Mouse (Mus musculus) embryo, embryonic 10.5 days (tissue): Measurements from ENCODE around the gene Zbtb16.

ENCODE experiments used
- DNase-seq: peaks from one replicate; pipeline ENCODE4 v3.0.0-alpha.2; 2015; ENCODE audit warnings: low spot score

Zbtb16 gene

DNA sequence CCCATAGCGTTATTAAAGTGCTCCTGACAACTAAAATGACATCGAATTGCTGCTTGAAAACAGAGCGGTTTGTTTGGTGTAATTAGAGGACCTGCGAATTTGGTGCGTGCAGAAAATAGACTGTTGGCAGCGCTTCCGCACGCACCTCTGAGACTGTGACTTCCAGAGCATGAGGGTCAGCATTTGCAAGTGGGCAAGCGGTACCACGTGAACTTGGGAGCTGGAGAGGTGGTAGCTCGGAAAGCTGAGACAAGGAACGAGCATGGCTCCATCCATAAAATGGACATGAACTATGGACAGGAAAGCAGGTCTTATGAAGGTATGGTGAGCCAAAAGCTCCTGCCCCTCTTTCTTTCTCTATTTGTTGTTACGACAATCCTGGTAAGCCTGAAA lies 107.3 kb downstream of the Zbtb16 start:
- no peak for DNase-seq

DNA sequence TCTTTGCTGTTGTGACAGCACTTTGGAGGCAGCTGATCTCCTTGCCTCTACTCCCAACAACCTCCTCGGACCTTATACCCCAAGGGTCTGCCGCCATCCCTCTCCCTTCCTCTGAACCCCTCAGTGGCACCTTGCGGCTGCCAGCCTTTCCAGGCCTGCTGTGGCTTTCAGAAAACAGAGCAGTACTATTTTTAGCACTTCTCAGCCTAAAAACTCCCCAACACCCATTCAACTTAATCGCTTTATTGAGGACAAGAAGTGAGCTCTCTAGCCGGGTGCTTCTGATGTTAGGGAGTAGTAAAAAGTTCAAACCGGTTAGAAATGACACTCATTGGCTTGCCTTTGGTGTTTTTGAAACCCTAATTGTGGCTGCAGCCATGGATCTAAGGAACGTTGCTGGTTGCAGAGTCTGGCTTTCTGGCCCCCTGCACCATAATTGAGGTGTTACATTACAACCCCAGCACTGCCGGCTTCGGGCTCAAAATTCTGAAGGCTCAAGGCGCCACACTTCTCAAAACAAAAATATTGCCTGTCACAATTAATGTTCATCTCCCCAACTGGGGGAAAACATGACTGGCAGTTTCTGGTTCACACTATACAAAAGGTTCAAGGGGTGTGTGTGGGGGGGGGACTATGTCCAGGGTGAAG lies 107.8 kb downstream of the Zbtb16 start:
- peak; percentile 45 for DNase-seq

DNA sequence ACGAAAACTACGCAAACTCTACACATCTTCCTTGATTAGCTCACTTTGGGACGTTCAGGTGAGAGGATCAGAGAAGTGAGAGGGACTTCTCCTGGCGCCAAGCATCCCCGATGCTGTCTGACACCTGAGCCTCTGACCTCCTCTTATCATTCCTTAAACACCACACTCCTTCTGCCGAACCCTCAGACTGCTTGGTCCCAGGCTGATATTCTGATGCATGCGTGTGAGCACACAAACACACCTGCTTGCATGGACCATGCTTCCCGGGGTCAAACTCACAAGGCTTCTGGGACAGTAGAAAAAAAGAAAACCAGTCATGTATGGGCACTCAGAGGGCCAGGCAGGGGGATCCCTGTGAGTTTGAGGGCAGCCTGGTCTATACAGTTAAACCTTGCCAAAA lies 109.7 kb downstream of the Zbtb16 start:
- no peak for DNase-seq

DNA sequence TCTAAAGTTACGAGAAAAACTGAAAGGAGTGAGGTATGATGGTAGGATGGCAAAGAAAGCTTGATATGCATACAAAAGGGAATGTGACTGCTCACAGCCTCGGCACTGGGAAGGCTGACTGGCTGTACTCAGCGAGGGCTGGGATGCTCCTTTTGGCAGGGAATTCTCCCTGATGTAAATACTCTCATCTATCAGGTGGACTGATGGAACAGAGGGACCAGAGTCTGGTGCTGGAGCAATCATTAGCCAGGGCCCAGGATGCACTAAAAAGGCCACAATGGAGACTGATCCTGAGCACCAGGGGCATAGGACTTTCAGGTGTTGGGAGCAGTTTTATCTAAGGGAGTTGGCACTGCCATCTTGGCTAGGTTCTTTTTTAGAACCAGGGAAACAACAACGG lies 110.1 kb downstream of the Zbtb16 start:
- no peak for DNase-seq

DNA sequence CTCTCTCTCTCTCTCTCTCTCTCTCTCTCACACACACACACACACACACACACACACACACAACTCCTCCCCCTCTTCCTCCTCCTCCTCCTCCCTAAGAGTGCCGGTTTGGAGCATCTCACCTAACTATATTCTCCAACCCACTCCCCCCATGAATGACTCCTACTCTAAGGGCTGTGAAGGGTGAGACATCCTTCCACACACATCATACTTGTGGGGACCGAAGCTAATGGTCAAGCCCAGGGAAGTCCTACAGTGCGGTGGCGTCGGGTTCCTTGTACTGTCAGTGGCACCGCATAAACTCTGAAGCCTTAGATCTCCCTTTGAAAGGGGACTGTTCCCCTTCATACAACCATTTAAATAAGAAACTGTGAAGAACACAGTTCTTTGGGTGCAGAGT lies 110.9 kb downstream of the Zbtb16 start:
- no peak for DNase-seq

DNA sequence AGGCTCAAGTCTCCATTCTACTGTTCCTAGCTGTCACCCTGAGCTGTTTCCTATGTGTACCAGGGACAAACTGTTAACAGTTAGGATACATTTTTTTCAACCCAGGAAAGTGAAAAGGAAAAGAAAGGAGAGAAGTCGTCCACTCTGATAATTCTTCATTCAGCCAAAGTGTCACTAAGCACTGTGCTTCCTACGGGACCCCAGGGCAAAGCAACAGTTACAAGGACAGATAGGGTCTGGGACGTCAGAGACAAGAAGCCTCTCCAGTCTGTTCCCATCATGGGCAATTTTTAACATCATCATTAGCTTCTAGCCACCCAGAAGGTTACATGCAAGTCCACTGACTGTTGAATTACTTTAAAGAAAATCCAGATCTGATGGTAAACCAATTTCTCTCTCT lies 111.3 kb downstream of the Zbtb16 start:
- DNase-seq: no peak

DNA sequence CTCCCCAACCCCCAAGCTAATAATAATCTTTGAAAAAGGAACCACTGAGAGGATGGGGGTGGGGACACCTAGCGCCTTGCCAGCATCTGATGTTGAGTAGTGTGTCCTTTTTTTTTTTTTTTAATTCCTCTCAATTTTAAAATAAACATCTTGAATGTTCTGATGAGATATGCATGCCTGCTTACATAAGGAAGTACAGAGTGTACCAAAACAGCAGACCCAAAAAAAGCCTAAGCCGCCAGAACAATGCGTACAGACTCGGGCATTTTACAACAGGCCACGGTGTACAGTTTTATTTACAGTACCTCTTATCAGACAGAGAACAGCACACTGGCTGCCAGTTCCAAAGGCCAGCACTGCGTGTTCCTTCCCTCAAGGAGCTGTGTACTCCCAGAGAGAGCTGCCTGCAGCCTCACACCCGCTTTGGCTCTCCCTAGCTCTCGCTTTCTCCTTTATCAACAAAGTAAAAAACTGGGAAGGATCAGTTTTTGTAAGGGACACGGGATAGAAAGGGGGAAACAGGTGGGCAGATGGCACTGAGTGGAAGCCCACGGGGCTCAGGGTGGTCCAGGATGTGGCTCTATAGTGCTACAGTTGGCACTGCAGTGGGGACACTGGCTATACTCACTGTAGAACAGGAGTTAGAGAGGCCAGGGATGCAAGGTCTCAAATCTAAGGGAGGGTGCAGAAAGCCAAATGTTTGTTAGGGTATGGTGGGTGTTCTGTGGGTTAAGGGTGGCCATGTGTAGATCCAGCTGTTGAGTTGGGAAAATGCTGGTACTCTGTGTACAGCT lies 112.3 kb downstream of the Zbtb16 start:
- no peak for DNase-seq

DNA sequence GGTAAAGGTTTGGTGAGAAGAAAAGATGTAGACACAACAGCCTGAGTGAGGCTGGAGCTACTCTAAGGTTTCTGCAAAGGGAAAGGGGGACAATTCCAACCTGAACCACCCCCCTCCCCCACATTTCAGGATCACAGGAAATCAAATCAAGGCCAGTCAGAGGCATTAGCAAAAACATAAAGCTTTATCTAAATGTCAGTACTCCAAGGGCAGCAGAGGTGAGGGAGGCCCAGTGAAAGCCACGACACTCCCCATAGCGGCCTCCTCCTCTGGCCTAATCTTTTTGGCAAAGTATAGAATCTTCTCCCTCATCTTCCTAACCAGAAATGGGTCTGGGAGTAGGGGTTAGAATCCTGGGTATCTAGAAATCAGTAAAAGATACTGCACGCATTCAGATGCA lies 113.0 kb downstream of the Zbtb16 start:
- no peak for DNase-seq

DNA sequence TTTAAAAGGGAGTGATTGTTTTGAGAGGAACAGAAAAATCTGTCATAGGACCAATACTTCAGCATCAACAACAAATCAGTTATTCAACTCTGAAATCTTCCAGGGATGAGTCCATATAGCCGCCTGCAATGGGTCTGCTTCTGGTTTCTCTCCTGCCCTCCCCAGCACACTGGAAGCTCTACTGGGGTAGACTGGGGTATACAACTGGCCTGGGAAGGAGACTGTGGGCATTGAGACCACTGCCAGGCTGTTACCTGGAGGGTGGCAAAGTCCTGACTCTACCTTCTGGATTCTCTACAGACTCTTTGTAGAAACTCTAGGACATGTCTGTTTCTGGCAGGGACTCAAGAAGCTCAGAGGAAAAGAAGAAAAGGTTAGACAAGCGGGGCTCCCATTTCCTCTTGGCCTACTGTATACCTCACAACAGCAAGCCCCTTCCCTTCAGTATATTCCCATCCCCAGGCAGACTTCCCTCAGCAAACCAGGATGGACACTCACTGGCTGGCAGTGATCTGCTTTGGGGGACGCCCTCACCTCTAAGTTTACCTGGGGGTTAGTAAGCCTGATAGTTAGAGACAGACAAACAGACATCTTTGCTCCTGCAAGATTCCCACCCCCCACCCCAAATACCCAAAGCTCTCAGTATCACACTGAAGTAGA lies 113.6 kb downstream of the Zbtb16 start:
- DNase-seq: no peak

DNA sequence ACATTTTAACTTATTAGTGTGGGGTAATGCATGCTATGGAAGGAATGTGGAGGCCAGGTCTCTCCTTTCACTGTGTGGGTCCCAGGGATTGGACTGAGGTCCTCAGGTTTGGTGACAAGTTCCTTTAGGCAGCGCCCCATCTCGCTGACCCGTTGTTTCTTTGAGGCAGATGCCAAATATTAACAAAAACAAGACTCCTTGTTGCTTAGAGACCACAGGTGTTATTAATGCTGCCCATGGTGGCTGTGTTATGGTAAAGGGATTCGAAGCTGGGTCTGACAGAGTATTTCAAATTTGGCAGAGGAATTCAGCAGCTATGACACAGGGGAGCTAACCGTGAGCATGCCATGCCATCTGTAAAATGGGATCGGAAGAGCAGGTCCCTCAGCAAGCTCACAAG lies 114.4 kb downstream of the Zbtb16 start:
- DNase-seq: no peak

DNA sequence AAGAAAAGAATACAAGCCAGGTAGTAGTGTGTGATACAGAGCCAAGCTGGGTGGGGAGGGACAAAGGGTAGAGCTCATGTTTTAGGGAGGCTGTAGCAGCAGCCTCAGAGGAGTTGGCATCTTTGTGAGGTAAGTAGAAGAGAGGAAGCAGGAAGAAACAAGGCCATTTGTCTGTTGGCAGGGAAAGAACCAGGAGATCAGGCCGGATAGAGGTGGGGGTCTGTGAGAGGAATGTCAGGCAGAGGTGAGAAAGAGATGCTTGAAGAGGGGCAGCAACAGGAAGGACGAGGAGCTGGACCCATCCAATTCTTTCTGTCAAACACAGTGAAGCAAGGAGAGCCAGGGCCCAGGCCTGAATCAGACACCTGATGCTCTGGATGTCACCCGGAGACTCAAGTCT lies 114.8 kb downstream of the Zbtb16 start:
- DNase-seq: no peak

DNA sequence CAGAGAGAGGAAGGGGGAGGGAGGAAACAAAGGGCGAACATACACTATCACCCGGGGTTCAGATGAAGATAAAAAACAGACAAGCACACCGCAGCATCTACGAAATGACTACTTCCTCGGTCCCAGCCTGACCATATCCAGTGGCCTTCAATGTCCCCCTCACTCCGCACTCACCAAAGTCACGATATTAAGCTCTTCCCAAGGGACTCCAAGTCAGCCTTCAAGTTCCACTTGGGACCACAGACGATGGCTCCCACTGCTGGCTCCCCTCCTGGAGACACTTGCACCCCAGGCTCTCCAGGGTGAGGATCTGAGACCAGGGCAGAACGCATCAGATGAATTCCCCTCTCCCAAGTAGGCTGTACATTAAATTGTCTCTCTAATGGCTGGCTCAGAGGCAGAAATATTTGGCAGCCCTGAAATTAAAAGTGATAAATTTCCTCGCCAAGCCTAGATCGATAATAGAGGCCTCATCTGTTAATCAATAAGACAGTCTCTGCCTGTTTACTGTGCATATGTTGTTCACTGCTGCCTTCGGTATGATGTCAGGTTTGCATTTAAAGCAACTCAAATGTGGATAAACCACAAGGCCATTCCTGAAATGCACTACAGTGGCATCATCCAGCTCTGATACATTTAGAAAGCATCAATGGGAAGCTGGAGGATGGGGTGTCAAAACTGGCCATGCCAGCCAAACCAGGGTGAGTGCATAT lies 115.6 kb downstream of the Zbtb16 start:
- no peak for DNase-seq

DNA sequence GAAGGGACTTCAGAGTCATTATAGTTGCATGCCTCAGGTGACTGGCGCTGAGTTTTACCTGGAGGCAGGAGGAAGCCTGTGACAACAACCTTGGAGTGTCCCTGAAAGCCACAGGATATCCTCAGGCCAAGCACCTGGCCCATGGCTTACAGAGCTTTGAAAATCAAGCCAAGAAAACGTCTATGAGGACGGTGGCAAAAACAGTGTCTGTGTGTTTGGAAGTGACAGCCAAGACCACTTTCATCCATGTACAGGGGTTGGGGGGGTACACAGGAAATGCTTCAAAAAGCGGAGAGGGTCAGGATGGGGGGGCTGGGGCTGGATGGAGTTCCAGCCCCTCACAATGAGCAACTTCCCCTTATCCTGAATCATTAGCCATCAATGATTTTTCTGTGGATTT lies 116.4 kb downstream of the Zbtb16 start:
- DNase-seq: no peak

DNA sequence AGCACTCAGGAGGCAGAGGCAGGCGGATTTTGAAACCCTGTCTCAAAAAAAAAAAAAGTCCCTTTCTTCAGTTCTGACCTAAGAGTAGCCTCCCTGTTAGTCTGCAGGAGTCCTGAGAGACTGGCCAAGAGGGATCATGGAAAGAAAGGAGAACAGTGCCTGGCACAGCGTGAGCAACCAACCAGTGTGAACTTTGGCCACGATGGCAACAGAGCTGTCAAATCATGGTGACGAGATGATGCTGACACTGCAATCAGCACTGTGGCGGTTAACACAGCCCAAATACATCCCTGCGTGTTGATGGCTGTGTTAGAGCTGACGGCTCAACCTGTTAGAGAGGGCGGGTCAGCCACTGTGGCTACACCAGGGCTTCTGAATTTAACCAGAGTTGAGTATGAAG lies 119.5 kb downstream of the Zbtb16 start:
- DNase-seq: no peak

DNA sequence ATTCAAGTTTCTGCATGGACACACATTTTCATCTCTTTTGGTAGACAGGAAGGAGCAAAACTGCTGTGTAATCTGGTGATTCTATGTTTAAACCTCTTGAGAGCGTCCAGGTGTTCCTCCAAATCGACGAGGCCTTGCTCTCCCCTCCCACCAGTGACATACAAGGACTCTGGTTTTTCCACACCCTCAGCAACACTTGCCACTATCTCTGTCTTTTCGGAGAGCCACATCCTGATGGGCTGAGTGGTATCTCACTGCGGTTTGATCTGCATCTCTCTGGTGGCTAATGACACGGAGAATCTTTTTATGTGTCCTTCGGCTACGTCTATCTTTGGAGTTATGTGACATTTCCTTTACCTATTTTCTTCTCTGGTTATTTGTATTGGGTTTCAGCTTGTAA lies 121.0 kb downstream of the Zbtb16 start:
- no peak for DNase-seq

DNA sequence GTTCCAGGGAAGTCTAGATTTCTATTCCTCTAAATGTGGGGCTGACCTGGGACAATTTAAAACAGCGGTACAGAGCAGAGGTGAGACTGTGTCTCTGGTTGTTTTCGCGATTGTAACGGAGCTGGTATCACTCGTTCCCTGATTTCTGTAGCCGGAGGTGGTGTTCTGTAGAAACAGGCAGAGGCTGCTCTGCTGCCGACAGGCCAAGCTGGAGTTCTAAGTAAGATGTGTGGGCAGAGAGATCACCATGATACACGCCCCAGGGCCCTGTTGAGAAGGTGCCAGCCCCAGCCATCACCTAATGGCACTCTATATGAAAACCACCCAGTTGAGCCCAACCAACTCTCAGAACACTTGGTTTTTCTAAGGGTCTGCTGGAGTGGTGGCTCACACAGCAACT lies 122.2 kb downstream of the Zbtb16 start:
- no peak for DNase-seq

DNA sequence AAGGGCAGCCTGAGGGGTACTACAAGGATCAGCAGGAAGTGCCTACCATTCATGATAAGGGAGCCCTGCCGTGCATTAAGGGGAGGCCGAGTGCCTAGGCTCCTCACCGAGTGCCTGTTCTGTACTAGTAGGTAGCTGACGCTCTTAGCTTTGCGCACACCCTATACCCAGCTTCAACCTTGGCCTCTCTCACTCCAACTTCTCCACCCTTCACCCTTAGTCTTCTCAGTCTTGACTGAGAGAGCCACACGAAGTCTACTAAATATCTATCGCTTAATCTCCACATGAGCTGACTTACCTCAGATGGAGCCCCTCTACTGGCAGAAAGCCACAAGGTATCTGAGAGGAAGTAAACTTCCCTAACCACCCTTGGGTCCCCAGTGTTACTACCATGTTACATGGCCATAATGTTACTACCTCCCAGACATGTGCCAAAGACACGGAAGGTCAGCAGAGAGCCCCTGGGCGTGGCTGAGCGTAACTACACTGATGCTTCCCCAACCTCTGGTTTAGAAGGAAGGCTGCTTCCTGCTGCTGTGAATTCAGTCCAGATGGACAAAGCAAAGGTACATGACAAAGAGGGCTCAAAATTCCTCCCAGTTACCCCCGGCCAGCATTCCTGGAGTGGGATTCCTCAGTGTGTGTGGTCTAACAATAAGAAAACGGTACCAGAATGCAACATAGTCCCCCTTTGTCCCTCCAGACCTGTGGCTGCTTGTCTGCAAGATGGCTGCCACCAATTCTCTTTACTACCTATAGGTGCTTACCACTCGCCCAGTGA lies 122.8 kb downstream of the Zbtb16 start:
- no peak for DNase-seq

DNA sequence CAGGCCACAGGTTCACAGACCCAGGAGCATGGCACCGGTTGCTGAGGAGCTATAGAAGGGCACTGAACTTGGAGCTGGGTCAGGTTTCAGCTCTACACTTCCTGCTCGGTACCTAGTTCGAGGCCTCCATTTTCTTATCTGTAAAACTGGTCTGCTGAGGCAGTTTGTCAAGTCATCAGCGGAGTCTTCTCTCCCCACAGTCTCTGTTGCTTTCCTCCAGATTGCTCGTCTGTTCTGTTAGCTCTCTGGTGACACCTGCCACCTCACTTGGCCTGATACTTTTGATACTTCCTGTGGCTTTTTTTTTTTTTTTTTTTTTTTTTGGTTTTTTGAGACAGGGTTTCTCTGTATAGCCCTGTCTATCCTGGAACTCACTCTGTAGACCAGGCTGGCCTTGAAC lies 124.2 kb downstream of the Zbtb16 start:
- DNase-seq: no peak

DNA sequence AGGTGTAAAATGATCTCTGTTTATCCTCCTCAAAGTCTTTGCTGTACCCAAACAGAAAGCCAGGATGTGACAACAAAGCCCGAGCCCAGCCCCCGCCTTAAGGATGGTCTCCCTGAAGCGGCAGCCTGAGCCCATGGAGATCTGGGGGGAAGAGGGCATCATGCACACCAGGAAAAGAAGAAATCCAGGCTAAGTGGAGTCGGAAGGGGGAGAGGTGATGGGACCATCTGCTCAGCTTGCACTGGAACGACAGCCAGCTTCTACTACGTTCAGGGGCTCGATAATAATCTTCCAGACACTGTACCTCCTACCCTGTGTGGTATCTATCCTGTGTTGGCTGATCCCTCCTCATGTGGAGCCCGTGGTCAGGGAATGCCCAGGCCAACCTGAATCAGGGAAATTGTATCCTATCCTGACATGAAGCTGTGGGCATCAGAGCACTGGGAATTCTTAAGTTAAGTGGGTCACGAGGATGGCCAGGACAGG lies 124.7 kb downstream of the Zbtb16 start:
- DNase-seq: no peak

DNA sequence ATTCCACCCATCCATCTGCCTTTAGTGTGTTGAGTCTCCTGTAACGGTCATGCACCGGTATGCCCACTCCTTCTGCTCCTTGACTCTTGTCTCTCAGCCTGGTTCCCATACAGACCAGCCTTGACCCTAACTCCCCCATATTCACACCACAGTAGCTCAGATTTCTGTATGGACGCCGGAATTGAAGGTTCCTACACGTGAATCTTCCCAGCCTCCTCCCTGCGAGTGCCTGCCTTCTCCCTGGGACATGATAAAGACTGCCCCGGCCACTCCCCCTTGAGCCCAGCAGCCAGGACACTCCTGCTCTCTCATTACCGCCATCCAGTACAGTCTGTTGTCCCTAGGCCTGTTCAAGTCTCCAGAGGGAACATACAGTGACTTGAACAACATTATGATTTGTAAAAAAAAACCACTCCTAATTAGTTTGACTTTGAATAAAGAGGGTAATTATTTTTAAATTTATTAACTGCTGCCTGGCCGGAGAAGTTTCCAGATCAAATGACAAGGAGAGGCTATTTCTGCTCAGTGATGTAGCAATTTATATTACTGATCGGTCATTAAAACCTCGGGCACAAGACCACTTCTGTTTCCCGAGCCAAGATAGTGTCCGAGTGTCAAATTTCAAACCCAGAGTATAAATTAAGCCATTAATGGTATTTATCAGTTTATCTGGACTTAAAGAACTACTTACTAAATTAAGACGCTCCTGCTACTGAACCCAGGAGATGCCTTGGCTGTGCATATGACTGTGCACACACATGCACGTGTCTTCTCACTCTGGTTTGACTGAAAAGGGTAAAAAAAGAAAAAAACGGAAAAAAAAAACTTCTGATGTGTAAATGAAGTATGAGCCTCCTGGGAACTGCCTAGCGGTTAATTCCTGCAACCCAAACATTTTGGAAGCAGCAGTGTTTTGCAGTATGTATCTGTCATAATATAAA lies 125.4 kb downstream of the Zbtb16 start:
- no peak for DNase-seq

DNA sequence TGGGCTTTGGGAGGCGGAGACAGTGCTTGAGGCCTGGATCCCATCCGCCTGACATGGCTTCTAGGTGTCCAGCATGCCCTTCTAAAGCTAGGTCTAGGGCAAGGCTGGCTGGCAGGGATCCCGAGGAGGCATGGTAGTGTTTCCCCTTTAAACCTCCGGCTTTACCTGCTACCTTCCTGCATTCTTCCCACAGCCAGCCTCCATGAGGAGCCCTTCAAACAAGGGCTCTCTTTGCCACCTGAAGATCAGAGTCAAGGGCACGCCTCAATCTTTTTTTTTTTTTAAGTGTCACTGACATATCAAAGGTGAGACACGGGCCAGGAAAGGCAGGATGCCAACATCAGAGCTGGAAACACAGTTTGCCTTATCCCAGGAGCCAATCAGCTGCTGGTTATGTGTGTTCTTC lies 128.2 kb downstream of the Zbtb16 start:
- DNase-seq: no peak
